In the genomic region with DNA sequence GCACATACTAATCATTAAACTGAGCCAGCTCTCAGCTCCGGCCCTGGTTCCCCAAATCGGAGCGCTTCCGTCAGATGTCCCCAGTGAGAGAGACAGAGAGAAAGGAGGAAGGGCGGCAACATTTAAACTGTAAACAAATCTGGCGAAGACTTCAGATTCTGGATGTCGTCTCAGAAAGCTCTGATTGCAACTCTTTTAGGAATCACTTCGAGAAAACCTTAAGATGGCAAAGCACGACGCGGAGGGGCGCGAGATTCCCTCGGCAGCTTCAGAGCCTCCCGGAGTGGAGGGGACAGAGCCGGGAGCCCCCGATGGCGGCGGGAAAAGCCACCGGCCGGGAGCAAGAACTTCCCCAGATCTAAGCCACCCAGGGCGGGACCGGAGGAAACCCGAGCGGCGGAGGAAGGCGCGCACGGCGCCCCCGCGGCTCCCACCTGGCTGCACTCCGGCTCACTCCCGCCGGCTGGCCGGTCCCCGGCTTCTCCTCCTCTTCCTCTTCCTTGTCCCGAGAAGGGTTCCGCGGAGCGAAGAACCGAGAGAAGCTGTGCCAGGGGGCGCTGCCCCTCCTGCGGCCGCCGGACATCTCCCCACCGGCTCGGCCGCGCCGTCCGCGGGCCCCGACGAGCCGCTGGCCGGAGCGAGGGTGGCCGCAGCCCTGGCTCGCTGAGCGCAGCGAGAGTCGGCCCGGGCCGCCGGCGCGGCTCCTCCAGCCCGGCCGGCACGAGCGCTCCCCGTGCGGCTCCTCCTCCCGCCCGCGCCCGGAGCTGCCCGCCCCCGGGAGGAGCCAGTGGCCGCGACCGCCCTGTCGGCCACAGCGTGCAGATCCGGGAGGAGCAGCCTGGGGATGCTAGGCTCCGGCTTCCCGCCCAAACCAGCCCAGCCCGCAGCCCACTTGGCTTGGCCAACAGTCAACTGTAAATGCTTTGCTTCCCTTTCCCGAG, we compare ENCODE assay signal across 8 mouse cellular contexts. TPM values are rescaled to one million over a fixed set of nuclear protein-coding genes. Genes with fewer than 3 reads are reported as not detected.
DNase-seq lines count a peak whose midpoint lies in the region; ATAC-seq and TF ChIP-seq lines count a peak whose summit lies in the region.

A gene (minus strand): TSS at position 669 of the 941 bp plus-strand sequence.

- intact Hi-C loops in heart, postnatal 10 days (cut with DNase I), result loop anchor here (1.0 to 5.0 kb wide), 3 partner anchors 34 to 123 kb away; no protein-coding TSS in a partner anchor

- TF ChIP-seq CTCF in brain, embryonic 14.5 days (IDR thresholded peaks at IDR 0.05; ENCODE audit: borderline replicate concordance, extremely low read depth, insufficient read depth, insufficient read length), result peak; percentile 12; the same call in 1 of the 2 replicates

- peak; percentile 58 for DNase-seq in CD4-positive, CD25-positive, alpha-beta regulatory T cell, adult 2 months (ENCODE audit: low read depth, low spot score)
- peak; percentile 77 for DNase-seq in brain, embryonic 14.5 days (ENCODE audit: low read depth)
- DNase-seq in heart, postnatal 10 days, result peak; percentile 89 to 91
- peak; percentile 80 to 93 for DNase-seq in kidney, postnatal 25 days
- peak; percentile 81 for DNase-seq in neural tube, embryonic 10.5 days (ENCODE audit: extremely low spot score, low spot score)

- H3K27ac ChIP-seq in forebrain, embryonic 13.5 days, result no peak within 1 kb of the TSS
- H3K27ac ChIP-seq in liver, embryonic 16.5 days (ENCODE audit: low read length), result peak within 1 kb of the TSS; percentile 53; the same call in 1 of the 2 replicates
- H3K27ac ChIP-seq in stomach, embryonic 15.5 days, result peak within 1 kb of the TSS; percentile 91

- ATAC-seq in forebrain, embryonic 13.5 days, result peak; percentile 91
- peak; percentile 86 for ATAC-seq in liver, embryonic 16.5 days (ENCODE audit: low read depth)
- peak; percentile 97 for ATAC-seq in stomach, embryonic 15.5 days (ENCODE audit: insufficient read depth, low FRiP score, low read depth)

- no peaks in the 10 kb centered on the region for H3K36me3 ChIP-seq in forebrain, embryonic 13.5 days (ENCODE audit: poor library complexity, severe bottlenecking)
- no peaks in the 10 kb centered on the region for H3K36me3 ChIP-seq in liver, embryonic 16.5 days (ENCODE audit: control insufficient read depth, insufficient read depth)
- no peaks in the 10 kb centered on the region for H3K36me3 ChIP-seq in stomach, embryonic 15.5 days

- peak within 1 kb of the TSS; percentile 70 for H3K4me3 ChIP-seq in forebrain, embryonic 13.5 days
- peak within 1 kb of the TSS; percentile 60 for H3K4me3 ChIP-seq in liver, embryonic 16.5 days (ENCODE audit: low read depth, low read length)
- H3K4me3 ChIP-seq in stomach, embryonic 15.5 days (replicated peaks), result peak within 1 kb of the TSS; percentile 74

- WGBS in forebrain, embryonic 13.5 days, result 0% methylated on average over 62 of the region's 90 CpGs
- WGBS in liver, embryonic 16.5 days (ENCODE audit: insufficient replicate concordance), result under 1% methylated on average over 77 of the region's 90 CpGs
- under 1% methylated on average over 80 of the region's 90 CpGs for whole genome bisulfite sequencing in stomach, embryonic 15.5 days

- peak within 1 kb of the TSS; percentile 78 for H3K9ac ChIP-seq in forebrain, embryonic 13.5 days
- H3K9ac ChIP-seq in liver, embryonic 16.5 days (ENCODE audit: low read depth, low read length), result peak within 1 kb of the TSS; percentile 62
- H3K9ac ChIP-seq in stomach, embryonic 15.5 days, result peak within 1 kb of the TSS; percentile 57

- H3K4me2 ChIP-seq in forebrain, embryonic 13.5 days, result peak within 1 kb of the TSS; percentile 78
- H3K4me2 ChIP-seq in liver, embryonic 16.5 days (ENCODE audit: low read depth, low read length), result peak within 1 kb of the TSS; percentile 66
- peak within 1 kb of the TSS; percentile 56 for H3K4me2 ChIP-seq in stomach, embryonic 15.5 days

- TF ChIP-seq POLR2A in brain, embryonic 14.5 days (IDR thresholded peaks at IDR 0.05; ENCODE audit: borderline replicate concordance, extremely low read depth, insufficient read depth, insufficient read length, poor library complexity, severe bottlenecking), result peak; percentile 51; the same call in 1 of the 2 replicates

- H3K9me3 ChIP-seq in forebrain, embryonic 13.5 days (replicated peaks), result no peaks in the 10 kb centered on the region
- H3K9me3 ChIP-seq in liver, embryonic 16.5 days (replicated peaks; ENCODE audit: control insufficient read depth, low read length), result no peaks in the 10 kb centered on the region
- H3K9me3 ChIP-seq in stomach, embryonic 15.5 days, result no peaks in the 10 kb centered on the region

- H3K27me3 ChIP-seq in forebrain, embryonic 13.5 days, result 0 out of 2 replicates have a peak, but pooled peaks cover 12% of the 10 kb centered on the region
- peaks cover 21% of the 10 kb centered on the region for H3K27me3 ChIP-seq in liver, embryonic 16.5 days (ENCODE audit: control insufficient read depth, insufficient read depth, low read depth, low read length)
- no peaks in the 10 kb centered on the region for H3K27me3 ChIP-seq in stomach, embryonic 15.5 days (replicated peaks)

- H3K4me1 ChIP-seq in forebrain, embryonic 13.5 days, result peaks cover 23% of the 10 kb centered on the region
- H3K4me1 ChIP-seq in liver, embryonic 16.5 days (ENCODE audit: control insufficient read depth, low read depth, low read length), result no peaks in the 10 kb centered on the region; the same call in 1 of the 2 replicates
- H3K4me1 ChIP-seq in stomach, embryonic 15.5 days, result peaks cover 7% of the 10 kb centered on the region; the same call in 1 of the 2 replicates

RNA-seq across cellular contexts. Expression of the gene that starts here (rescaled TPM):
- polyA plus RNA-seq in brain, embryonic 14.5 days (2012; rRNA removed), result 2.3 and 4.7 TPM in 2 replicates
- 2.3 and 2.6 TPM in 2 replicates for polyA plus RNA-seq in forebrain, embryonic 13.5 days (2015; fragmentation: Nextera tagmentation; extraction: Ambion mirVana)
- total RNA-seq in heart, postnatal 10 days (2021), result 10 to 100 TPM; 61.9 to 64.6 TPM
- polyA plus RNA-seq in liver, embryonic 16.5 days (2015; fragmentation: Nextera tagmentation; extraction: Ambion mirVana), result 0.78 and 1.1 TPM in 2 replicates
- 8.2 and 10.5 TPM in 2 replicates for polyA plus RNA-seq in stomach, embryonic 15.5 days (2015; fragmentation: Nextera tagmentation; extraction: Ambion mirVana)
